Mouse (Mus musculus): Measurements from ENCODE around the gene Icos. TPM values are rescaled to one million over a fixed set of nuclear protein-coding genes. Genes with fewer than 3 reads are reported as not detected.

Gene Icos
- polyA plus RNA-seq (2014; fragmentation: Nextera tagmentation; extraction: Ambion mirVana): 0.07 and 0.26 TPM in 2 replicates

DNA sequence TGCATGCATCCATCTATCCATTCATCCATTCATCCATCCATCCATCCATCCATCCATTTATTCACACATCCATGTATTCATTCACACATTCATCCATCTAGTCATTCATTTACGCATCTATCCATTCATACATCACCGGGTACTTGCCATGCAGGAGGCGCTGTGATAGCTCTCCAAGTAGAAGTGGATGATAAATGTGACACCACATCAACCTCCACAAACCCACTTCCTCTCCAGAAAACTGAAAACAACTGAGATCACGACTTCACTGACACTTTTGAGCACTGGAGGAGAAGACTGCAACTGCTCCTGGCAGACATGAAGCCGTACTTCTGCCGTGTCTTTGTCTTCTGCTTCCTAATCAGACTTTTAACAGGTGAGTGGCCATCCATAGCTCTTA is at the start of gene Icos:
TSS of gene Icos (plus strand) at position 287 of the 400 bp plus-strand sequence.
- Histone ChIP-seq H3K27me3 (ENCODE audit: control insufficient read depth, insufficient read depth, low read length) (no peaks in the 10 kb centered on the region), H3K4me1 (ENCODE audit: control insufficient read depth, insufficient read depth, low read length) (peaks cover 8% of the 10 kb centered on the region; the same call in 1 of the 2 replicates), H3K36me3 (ENCODE audit: control insufficient read depth, insufficient read depth, low read length) (no peaks in the 10 kb centered on the region), H3K4me3 (ENCODE audit: low read length) (no peak within 1 kb of the TSS), H3K9ac (ENCODE audit: low read depth, low read length) (no peak within 1 kb of the TSS), H3K27ac (ENCODE audit: low read depth, low read length) (no peak within 1 kb of the TSS), H3K9me3 (ENCODE audit: control insufficient read depth, low read length) (no peaks in the 10 kb centered on the region), H3K4me2 (replicated peaks; ENCODE audit: low read depth, low read length) (no peak within 1 kb of the TSS)
- WGBS: 79% methylated on average over 6 of the region's 6 CpGs
- no peak for ATAC-seq (ENCODE audit: low FRiP score, low TSS enrichment)

DNA sequence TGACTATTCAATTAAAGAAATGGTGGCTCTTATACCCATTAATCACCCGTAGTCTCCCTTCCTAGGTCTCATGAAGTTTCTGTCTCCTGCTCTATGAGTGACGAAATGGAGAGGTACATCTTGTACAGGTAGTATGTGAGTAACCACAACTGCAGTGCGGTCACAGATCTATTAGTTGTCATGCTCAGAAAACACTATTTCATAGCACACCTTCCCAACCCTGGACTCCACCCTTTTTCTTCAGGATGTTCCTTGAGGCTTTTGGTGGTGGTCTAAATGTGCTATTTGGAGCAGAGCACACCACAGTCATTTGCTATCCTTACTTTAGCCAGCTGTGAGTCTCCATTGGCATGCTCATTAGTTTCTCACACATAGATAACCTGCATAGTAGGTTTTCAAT is 48.7 kb upstream of the Icos start:
- WGBS: 91% methylated on average over 3 of the region's 3 CpGs
- no peak for ATAC-seq (ENCODE audit: low FRiP score, low TSS enrichment)
- H3K9ac ChIP-seq (ENCODE audit: low read depth, low read length): no peak overlapping the region

DNA sequence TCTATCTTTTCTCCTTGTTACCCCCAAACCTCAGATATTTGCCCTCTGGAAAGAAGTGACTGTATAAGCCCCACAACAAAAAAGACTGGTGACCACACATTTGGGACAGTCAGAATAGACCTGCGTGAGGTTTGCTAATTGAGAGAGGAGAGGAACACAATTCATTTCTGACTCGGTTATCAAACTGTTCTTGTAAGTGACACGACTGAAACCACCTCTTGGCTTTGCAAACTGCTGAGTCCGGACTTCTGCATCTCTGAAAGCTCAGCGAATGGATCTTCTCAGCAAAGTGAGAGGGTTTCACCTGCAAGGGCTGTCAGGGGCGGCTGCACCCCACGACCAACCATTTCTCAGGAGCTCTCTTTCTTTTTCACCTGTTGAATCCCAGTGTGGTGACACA is 47.3 kb upstream of the Icos start:
- no peaks in the 10 kb centered on the region for H3K36me3 ChIP-seq (ENCODE audit: control insufficient read depth, insufficient read depth, low read length)
- H3K4me3 ChIP-seq (ENCODE audit: low read length): no peak overlapping the region
- H3K9ac ChIP-seq (ENCODE audit: low read depth, low read length): no peak overlapping the region
- H3K27ac ChIP-seq (ENCODE audit: low read depth, low read length): no peak overlapping the region
- no peaks in the 10 kb centered on the region for H3K27me3 ChIP-seq (ENCODE audit: control insufficient read depth, insufficient read depth, low read length)
- no peak for ATAC-seq (ENCODE audit: low FRiP score, low TSS enrichment)
- H3K9me3 ChIP-seq (ENCODE audit: control insufficient read depth, low read length): no peaks in the 10 kb centered on the region
- H3K4me1 ChIP-seq (ENCODE audit: control insufficient read depth, insufficient read depth, low read length): no peaks in the 10 kb centered on the region
- H3K4me2 ChIP-seq (replicated peaks; ENCODE audit: low read depth, low read length): no peak overlapping the region
- WGBS: 81% methylated on average over 7 of the region's 7 CpGs

More for the DNA sequence above, 48.7 kb upstream of the Icos start:
- Histone ChIP-seq H3K4me2 (replicated peaks; ENCODE audit: low read depth, low read length) (no peak overlapping the region), H3K27me3 (ENCODE audit: control insufficient read depth, insufficient read depth, low read length) (no peaks in the 10 kb centered on the region), H3K9me3 (ENCODE audit: control insufficient read depth, low read length) (no peaks in the 10 kb centered on the region), H3K4me1 (ENCODE audit: control insufficient read depth, insufficient read depth, low read length) (no peaks in the 10 kb centered on the region), H3K36me3 (ENCODE audit: control insufficient read depth, insufficient read depth, low read length) (no peaks in the 10 kb centered on the region), H3K27ac (ENCODE audit: low read depth, low read length) (no peak overlapping the region), H3K4me3 (ENCODE audit: low read length) (no peak overlapping the region)

DNA sequence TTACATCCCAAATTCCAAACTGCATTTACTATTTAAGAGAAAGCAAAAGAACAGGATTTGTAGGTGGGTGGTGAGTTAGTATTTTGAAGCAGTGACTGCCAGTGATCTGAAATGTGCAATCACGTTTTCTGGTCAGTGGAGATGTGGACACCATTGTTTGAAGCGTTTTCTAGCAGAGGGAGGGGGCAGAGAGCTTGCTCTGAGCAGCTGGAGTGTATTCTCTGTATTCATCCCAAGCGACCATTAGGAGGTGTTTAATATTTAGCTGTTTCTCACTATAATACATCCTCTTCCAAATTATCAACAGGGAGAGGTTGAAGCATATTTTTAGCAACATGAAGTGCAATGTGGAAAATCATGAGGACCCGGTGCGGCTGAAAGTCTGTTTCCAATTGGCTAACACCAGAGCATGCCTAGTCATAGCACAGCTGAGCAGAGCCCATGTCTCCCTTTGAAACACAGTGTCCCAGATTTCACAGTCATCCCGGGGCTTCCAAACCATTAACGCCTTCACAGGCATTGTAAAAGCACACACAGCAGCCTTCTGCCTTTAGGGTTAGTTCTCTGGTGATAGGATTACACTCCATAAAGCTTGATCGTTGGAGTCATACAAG is 41.7 kb upstream of the Icos start:
- H3K36me3 ChIP-seq (ENCODE audit: control insufficient read depth, insufficient read depth, low read length): no peaks in the 10 kb centered on the region
- 48% methylated on average over 8 of the region's 8 CpGs for WGBS
- H3K27me3 ChIP-seq (ENCODE audit: control insufficient read depth, insufficient read depth, low read length): no peaks in the 10 kb centered on the region
- no peak overlapping the region for H3K9ac ChIP-seq (ENCODE audit: low read depth, low read length)
- no peaks in the 10 kb centered on the region for H3K9me3 ChIP-seq (ENCODE audit: control insufficient read depth, low read length)
- no peaks in the 10 kb centered on the region for H3K4me1 ChIP-seq (ENCODE audit: control insufficient read depth, insufficient read depth, low read length)
- no peak overlapping the region for H3K4me3 ChIP-seq (ENCODE audit: low read length)
- no peak overlapping the region for H3K27ac ChIP-seq (ENCODE audit: low read depth, low read length)
- no peak overlapping the region for H3K4me2 ChIP-seq (replicated peaks; ENCODE audit: low read depth, low read length)
- no peak for ATAC-seq (ENCODE audit: low FRiP score, low TSS enrichment)

DNA sequence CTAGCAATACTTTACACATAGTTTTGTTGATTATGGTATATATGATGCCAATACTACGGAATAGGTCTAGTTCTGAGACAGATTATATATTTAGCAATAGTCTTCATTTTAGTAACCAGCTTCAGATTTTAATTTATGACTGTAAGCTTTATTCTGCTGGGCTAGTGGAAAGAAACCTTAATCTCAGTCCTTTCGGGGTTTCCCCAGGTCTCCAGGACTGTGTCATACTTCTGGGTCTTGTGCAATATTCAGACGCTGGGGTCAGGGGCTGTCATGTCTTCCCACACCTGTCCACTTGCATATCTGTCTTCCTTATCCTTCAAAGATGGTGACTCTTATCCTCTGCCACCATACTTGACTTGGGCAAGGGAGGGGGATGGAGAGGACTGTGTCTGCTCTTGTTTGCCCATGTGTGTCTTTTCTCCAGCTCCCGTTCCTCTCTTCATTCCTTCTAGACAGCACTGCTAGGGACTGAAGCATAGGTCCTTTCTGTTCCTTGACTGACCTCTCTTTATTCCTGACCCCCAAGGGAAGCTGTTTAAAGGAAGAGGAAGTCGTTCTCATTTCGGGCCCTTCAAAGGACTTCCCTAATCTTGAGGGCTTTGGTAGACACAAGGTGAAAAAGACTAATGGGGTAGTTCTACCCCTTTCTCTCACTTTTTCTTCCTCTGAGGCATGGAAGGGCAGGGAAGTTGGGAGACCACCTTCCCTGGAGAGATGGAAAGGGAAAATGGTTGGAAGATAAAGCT is 40.6 kb upstream of the Icos start:
- Histone ChIP-seq H3K4me1 (ENCODE audit: control insufficient read depth, insufficient read depth, low read length) (no peaks in the 10 kb centered on the region), H3K9ac (ENCODE audit: low read depth, low read length) (no peak overlapping the region), H3K27ac (ENCODE audit: low read depth, low read length) (no peak overlapping the region), H3K36me3 (ENCODE audit: control insufficient read depth, insufficient read depth, low read length) (no peaks in the 10 kb centered on the region), H3K9me3 (ENCODE audit: control insufficient read depth, low read length) (no peaks in the 10 kb centered on the region), H3K4me2 (replicated peaks; ENCODE audit: low read depth, low read length) (no peak overlapping the region), H3K27me3 (ENCODE audit: control insufficient read depth, insufficient read depth, low read length) (no peaks in the 10 kb centered on the region), H3K4me3 (ENCODE audit: low read length) (no peak overlapping the region)
- WGBS: 72% methylated on average over 6 of the region's 6 CpGs
- ATAC-seq (ENCODE audit: low FRiP score, low TSS enrichment): no peak

DNA sequence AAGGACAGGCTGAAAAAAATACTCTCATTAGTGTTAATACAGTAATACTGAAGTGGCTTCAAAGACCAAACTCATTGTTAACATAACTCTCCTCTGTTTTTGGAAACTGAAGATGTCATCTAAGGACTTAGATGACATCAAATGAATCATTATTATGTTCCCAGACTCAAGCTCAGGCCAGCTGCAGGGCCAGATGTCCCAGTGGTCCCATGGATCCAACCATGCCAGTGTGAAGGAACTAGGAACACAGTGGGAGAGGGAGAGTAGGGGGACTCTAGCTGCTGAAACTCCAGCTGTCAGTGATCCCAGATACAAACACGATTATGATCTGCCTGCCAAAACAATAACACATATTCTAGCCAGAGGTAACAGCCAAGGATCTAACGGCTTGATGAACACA is 39.5 kb upstream of the Icos start:
- Histone ChIP-seq H3K4me3 (ENCODE audit: low read length) (no peak overlapping the region), H3K27ac (ENCODE audit: low read depth, low read length) (no peak overlapping the region), H3K9me3 (ENCODE audit: control insufficient read depth, low read length) (no peaks in the 10 kb centered on the region), H3K4me1 (ENCODE audit: control insufficient read depth, insufficient read depth, low read length) (no peaks in the 10 kb centered on the region), H3K4me2 (replicated peaks; ENCODE audit: low read depth, low read length) (no peak overlapping the region), H3K9ac (ENCODE audit: low read depth, low read length) (no peak overlapping the region), H3K27me3 (ENCODE audit: control insufficient read depth, insufficient read depth, low read length) (no peaks in the 10 kb centered on the region), H3K36me3 (ENCODE audit: control insufficient read depth, insufficient read depth, low read length) (no peaks in the 10 kb centered on the region)
- 79% methylated on average over 2 of the region's 2 CpGs for WGBS
- ATAC-seq (ENCODE audit: low FRiP score, low TSS enrichment): no peak

DNA sequence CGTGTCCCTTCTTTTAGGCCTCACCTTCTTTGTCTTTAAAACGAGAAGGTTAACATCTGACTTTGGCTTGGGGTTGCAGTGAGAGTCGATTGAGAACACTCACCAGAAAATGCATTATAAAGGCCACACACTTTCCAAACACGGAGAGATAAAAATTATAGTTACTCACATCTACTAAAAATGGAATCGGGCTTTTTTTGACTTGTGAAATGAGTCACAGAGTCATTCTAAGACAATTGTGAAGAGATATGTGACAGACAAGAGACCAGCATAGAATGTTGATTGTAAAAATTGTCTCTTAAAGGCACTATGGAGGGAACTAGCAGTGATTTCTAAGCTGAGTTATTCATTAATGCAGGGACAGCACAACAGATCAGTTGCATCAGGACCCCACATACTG is 38.8 kb upstream of the Icos start:
- Histone ChIP-seq H3K36me3 (ENCODE audit: control insufficient read depth, insufficient read depth, low read length) (no peaks in the 10 kb centered on the region), H3K4me1 (ENCODE audit: control insufficient read depth, insufficient read depth, low read length) (no peaks in the 10 kb centered on the region), H3K27me3 (ENCODE audit: control insufficient read depth, insufficient read depth, low read length) (no peaks in the 10 kb centered on the region), H3K9ac (ENCODE audit: low read depth, low read length) (no peak overlapping the region), H3K9me3 (ENCODE audit: control insufficient read depth, low read length) (no peaks in the 10 kb centered on the region), H3K4me3 (ENCODE audit: low read length) (no peak overlapping the region), H3K4me2 (replicated peaks; ENCODE audit: low read depth, low read length) (no peak overlapping the region), H3K27ac (ENCODE audit: low read depth, low read length) (no peak overlapping the region)
- no peak for ATAC-seq (ENCODE audit: low FRiP score, low TSS enrichment)
- WGBS: 89% methylated on average over 5 of the region's 5 CpGs

DNA sequence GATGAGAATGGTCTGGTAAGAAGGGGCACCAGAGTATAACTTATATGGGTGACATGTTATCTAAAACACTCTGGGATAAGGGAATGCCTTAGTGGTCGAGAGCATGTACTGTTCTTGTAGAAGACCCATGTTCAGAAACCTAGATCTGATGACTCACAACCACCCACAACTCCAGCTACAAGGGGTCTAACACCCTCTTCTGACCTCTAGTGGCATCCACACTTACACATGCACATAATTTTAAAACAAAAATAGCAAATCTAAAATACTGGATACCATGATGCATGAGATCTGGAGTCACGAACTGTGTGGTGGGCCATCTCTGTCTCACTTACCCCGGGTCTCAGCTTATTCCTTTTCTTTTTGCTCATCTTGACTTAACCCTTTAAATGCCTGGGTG is 37.7 kb upstream of the Icos start:
- H3K27ac ChIP-seq (ENCODE audit: low read depth, low read length): no peak overlapping the region
- no peak overlapping the region for H3K4me3 ChIP-seq (ENCODE audit: low read length)
- no peaks in the 10 kb centered on the region for H3K36me3 ChIP-seq (ENCODE audit: control insufficient read depth, insufficient read depth, low read length)
- no peak for ATAC-seq (ENCODE audit: low FRiP score, low TSS enrichment)
- H3K9ac ChIP-seq (ENCODE audit: low read depth, low read length): no peak overlapping the region
- WGBS: 89% methylated on average over 3 of the region's 3 CpGs
- no peaks in the 10 kb centered on the region for H3K4me1 ChIP-seq (ENCODE audit: control insufficient read depth, insufficient read depth, low read length)
- H3K4me2 ChIP-seq (replicated peaks; ENCODE audit: low read depth, low read length): no peak overlapping the region
- no peaks in the 10 kb centered on the region for H3K9me3 ChIP-seq (ENCODE audit: control insufficient read depth, low read length)
- no peaks in the 10 kb centered on the region for H3K27me3 ChIP-seq (ENCODE audit: control insufficient read depth, insufficient read depth, low read length)

DNA sequence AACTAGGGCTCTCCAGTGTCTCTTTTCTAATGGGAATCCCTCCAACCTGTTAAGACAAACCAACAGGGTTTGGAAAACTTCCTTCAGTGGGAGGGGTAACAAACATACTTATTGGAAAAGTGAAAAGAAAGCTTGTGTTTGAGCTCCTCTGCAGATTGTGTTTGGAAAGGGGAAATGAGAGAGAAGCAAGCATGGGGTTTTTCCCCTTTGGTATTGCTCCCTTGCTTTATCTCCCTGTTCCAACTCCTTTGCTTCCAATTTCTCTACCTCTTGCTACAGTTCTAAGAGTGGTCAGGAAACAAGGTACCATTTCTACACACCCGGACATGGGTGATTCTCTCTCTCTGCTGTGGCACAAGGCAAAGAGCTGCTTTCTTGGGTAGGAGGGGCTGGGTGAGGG is 37.1 kb upstream of the Icos start:
- WGBS: 86% methylated on average over 1 of the region's 1 CpGs
- Histone ChIP-seq H3K27me3 (ENCODE audit: control insufficient read depth, insufficient read depth, low read length) (no peaks in the 10 kb centered on the region), H3K27ac (ENCODE audit: low read depth, low read length) (no peak overlapping the region), H3K4me2 (replicated peaks; ENCODE audit: low read depth, low read length) (no peak overlapping the region), H3K36me3 (ENCODE audit: control insufficient read depth, insufficient read depth, low read length) (no peaks in the 10 kb centered on the region), H3K4me3 (ENCODE audit: low read length) (no peak overlapping the region), H3K9me3 (ENCODE audit: control insufficient read depth, low read length) (no peaks in the 10 kb centered on the region), H3K9ac (ENCODE audit: low read depth, low read length) (no peak overlapping the region), H3K4me1 (ENCODE audit: control insufficient read depth, insufficient read depth, low read length) (no peaks in the 10 kb centered on the region)
- no peak for ATAC-seq (ENCODE audit: low FRiP score, low TSS enrichment)

Measured in kidney, embryonic 14.5 days (tissue).